Mouse (Mus musculus) heart, embryonic 10.5 days (tissue): ENCODE results near the gene Ldlrap1. TPM values are rescaled to one million over a fixed set of nuclear protein-coding genes. Genes with fewer than 3 reads are reported as not detected.

Source experiments
- DNase-seq: peaks from one replicate; pipeline ENCODE4 v3.0.0-alpha.2; 2017; ENCODE audit warnings: low spot score
- H3K27ac ChIP-seq: fragments of 300-500 bp; sonication (generic); 2 replicates; pipeline ENCODE4 v1.5.1; 2016; ENCODE audit warnings: mild to moderate bottlenecking
- H3K27me3 ChIP-seq: fragments of 300-500 bp; sonication (generic); 2 replicates; pipeline ENCODE4 v1.6.1; 2016; ENCODE audit warnings: mild to moderate bottlenecking; ENCODE audit not compliant: poor library complexity, insufficient read depth, severe bottlenecking
- H3K36me3 ChIP-seq: fragments of 300-500 bp; sonication (generic); 2 replicates; pipeline ENCODE4 v1.6.1; 2016; ENCODE audit warnings: mild to moderate bottlenecking, moderate library complexity
- H3K4me1 ChIP-seq: fragments of 300-500 bp; sonication (generic); 2 replicates; pipeline ENCODE4 v1.6.1; 2016; ENCODE audit warnings: mild to moderate bottlenecking
- H3K4me3 ChIP-seq: fragments of 300-500 bp; sonication (generic); 2 replicates; pipeline ENCODE4 v1.5.1; 2016; ENCODE audit warnings: mild to moderate bottlenecking, moderate library complexity
- H3K9me3 ChIP-seq: fragments of 300-500 bp; sonication (generic); 2 replicates; pipeline ENCODE4 v1.6.1; 2016; ENCODE audit warnings: mild to moderate bottlenecking, moderate library complexity
- WGBS: fragments of 180-500 bp; shearing (Covaris S2); methylation state at CpG from one replicate; pipeline ENCODE4 v1.1.7; 2016; 5-methylcytosine and 5-hydroxymethylcytosine counted together
- polyA plus RNA-seq: library from polyadenylated mRNA; unstranded; fragments of >200 nt; fragmentation: Nextera tagmentation; extraction: Ambion mirVana; gene quantifications from 2 replicates; pipeline ENCODE4 v1.2.1, GENCODE M21; 2016

Ldlrap1 gene
- polyA plus RNA-seq, 1 experiment from 2014 or later: 17.6 TPM

DNA sequence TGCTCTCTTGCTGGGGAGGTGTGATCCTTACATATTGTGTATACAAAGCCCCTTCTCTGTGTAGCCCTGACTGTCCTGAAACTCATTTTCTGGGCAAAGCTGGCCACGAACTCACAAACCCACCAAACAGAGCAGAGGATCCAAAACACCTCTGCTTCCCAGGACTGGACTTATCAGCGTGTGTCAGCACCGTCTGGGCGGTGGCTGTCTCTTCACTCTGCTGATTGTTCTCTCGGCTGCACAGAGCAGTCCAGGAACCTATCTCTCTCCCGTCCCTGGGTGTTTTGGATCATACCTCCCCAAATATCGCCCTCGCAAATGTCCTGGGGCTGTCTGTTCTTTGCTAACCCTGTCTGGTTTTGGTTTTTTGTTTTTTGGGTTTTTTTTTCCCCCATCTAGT lies 48.3 kb downstream of the Ldlrap1 start:
- Histone ChIP-seq H3K27me3 (no peaks in the 10 kb centered on the region), H3K36me3 (no peaks in the 10 kb centered on the region), H3K9me3 (no peaks in the 10 kb centered on the region), H3K4me3 (no peak overlapping the region), H3K4me1 (peaks cover 5% of the 10 kb centered on the region; the same call in 1 of the 2 replicates), H3K27ac (no peak overlapping the region)
- peak; percentile 87 for DNase-seq
- WGBS: 40% methylated on average over 8 of the region's 8 CpGs

DNA sequence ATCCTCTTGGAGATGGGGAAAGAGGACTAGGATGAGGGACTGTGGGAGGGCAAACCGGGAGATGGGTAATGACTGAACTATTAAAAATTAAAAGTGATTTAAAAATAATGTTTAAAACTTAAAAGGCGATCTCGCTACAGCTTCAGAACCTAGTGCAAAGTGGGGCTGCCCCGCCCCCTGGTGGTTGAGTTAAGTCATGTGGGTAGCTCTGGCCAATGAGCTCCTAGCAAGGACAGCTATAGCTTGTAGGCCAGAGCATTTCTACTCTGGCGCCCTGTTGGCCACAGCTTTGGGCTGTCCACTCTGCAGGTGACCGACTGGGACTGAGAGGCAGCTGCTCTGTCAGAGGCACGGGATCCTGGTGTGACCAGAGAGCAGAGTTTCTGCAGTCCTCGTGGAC lies 53.9 kb downstream of the Ldlrap1 start:
- Histone ChIP-seq H3K36me3 (no peaks in the 10 kb centered on the region), H3K4me1 (peaks cover 31% of the 10 kb centered on the region), H3K27ac (peak overlapping the region; percentile 70; the same call in 1 of the 2 replicates), H3K4me3 (peak overlapping the region; percentile 16; the same call in 1 of the 2 replicates), H3K27me3 (no peaks in the 10 kb centered on the region), H3K9me3 (no peaks in the 10 kb centered on the region)
- 5% methylated on average over 8 of the region's 8 CpGs for WGBS
- DNase-seq: peak; percentile 90

DNA sequence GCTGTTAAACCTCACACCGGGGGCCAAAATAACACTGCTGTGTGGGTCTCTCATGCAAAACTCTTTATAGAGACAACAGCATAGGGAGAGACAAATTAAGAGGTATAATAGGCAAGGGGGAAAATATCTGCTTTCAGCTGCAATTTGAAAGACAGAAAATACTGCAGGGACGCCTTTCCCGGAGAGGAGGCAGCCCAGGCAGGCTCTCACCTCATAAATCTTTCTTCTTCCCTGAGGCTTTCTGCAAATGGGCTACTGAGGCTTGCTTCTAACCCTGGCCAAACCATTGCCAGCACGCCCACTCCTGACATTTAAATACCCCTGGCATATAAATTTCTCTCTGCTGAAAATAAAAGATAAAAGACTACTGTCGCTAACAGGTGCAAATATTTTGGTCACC lies 62.5 kb downstream of the Ldlrap1 start:
- Histone ChIP-seq H3K4me3 (peak overlapping the region; percentile 72; the same call in 1 of the 2 replicates), H3K27ac (no peak overlapping the region), H3K27me3 (peaks cover 15% of the 10 kb centered on the region), H3K9me3 (no peaks in the 10 kb centered on the region), H3K36me3 (no peaks in the 10 kb centered on the region), H3K4me1 (peaks cover 67% of the 10 kb centered on the region)
- DNase-seq: no peak
- 60% methylated on average over 5 of the region's 5 CpGs for WGBS

DNA sequence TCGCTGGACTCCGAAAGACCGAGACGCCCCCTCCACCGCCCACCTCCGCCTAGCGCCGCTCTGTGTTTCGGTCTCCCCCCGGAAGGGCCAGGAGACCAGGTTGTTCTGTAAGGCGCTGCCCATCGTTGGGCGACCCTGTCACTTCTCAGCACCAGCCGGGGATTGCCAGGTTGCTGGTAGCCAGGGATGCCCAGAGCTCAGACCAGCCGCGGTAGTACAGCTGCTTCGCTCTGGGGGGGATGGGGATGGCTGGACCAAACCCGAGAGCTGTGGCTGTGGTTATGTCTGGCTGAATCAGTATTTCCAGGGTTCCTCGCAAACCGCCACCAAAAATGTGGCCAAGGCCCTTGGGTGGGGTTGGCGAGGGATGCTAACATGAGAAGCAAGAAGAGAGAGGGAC lies 63.2 kb downstream of the Ldlrap1 start:
- Histone ChIP-seq H3K4me1 (peaks cover 67% of the 10 kb centered on the region), H3K27me3 (peaks cover 15% of the 10 kb centered on the region), H3K9me3 (no peaks in the 10 kb centered on the region), H3K27ac (peak overlapping the region; percentile 90), H3K4me3 (peak overlapping the region; percentile 72), H3K36me3 (0 out of 2 replicates have a peak, but pooled peaks cover 4% of the 10 kb centered on the region)
- under 1% methylated on average over 21 of the region's 21 CpGs for WGBS
- DNase-seq: no peak

DNA sequence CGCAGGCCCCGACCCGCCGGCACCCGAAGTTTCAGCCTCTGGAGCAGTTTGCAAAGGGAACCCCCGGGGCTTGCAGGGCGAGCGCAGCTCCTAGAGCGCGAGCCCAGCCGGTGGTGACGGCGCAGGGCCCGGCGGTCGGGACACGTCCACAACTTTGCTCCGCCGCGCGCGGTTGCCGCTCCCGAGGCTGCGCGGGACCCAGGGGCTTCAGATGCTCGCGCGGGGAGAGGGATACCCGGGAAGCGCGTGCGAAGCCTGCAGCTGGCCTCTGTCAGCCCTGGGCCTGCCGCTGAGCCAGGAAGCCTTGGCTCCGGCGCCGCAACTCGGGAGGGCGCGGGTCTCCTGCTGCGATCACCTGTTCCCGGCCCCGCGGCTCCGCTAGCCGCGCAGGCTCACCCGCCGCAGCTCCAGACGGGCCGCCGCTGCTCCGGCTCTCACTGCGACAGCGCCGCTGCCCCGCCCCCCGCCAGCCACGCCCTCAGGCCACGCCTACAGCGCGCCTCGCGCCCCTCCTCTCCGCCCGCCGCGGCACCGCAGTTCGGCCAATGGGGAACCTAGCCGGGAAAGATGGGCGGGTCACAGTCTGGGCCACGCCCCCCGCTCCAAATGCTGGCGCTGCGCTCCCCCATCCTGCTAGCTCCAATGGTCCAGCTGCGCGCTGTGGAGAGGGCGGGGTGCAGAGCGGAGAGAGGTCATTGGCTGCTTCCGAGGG lies 63.8 kb downstream of the Ldlrap1 start, which contains the start of gene Man1c1:
Gene Man1c1, minus strand, starts transcription at position 456 of the 712 bp plus-strand sequence.
- Histone ChIP-seq H3K4me1 (peaks cover 61% of the 10 kb centered on the region), H3K36me3 (peaks cover 8% of the 10 kb centered on the region), H3K4me3 (peak within 1 kb of the TSS; percentile 72), H3K27ac (peak within 1 kb of the TSS; percentile 90), H3K27me3 (peaks cover 15% of the 10 kb centered on the region), H3K9me3 (no peaks in the 10 kb centered on the region)
- WGBS: under 1% methylated on average over 71 of the region's 81 CpGs
- DNase-seq: peak; percentile 99

DNA sequence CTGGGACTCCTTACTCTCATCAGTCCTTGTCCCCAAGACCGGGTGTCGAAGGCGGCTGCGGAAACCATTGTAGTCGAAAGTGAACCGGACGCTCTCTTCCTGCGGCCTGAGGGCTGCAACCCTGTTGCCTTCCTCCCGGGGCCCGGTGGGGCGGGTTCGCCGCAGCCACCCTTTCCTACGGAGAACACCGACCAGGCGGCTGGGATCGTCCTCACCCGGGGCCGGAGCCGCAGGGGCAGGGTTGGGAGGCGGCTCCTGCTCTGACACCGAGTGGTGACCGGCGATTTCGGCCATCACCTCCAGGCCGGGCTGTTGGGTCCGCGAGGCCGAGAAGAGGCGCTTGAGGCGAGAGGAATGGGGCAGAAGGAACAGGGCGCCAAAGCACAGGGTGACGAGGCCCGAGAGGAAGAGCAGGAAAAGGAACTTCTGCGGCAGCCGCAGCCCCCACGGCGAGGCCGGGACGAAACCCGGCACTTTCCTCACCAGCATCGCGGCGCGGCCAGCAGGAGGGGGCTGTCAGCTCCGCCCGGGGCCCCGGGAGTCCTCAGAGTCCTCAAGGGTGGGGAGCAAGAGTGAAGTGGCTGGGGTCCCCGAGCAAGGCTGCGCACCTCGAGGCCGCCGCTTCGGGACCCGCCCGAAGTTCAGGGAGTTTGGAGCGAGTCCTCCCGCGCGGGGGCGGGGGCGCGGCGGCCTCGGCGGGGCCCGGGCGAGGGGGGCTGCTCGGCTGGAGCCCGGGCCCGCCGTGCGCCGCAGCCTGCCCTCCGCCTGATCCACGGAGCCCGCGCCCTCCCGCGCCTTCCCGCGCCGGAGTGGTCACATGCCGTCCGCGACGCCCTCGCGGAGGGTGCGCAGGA lies 64.6 kb downstream of the Ldlrap1 start:
- Histone ChIP-seq H3K9me3 (no peaks in the 10 kb centered on the region), H3K27me3 (peaks cover 15% of the 10 kb centered on the region), H3K4me3 (peak overlapping the region; percentile 72), H3K27ac (peak overlapping the region; percentile 90), H3K36me3 (peaks cover 15% of the 10 kb centered on the region), H3K4me1 (peaks cover 60% of the 10 kb centered on the region)
- under 1% methylated on average over 83 of the region's 90 CpGs for WGBS
- DNase-seq: no peak

DNA sequence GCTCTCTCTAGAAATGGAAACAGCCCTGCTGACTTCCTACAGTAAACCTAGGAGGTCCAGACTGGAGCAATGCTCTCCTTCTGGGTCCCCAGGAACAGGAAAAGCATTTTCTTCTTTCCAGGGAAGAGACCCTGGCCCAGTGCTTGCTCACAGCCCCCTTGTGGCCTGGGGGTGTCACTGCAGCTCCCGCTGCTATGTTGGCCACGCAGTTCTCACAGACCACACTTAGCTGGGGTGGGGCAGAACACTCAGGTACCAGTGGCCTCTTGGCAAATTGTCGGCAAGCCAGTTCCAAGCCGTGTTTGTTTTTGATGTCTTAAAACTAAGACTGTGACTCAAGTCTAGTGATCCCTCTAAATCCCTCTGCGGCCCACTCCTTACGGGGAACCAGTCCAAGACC lies 65.9 kb downstream of the Ldlrap1 start:
- peaks cover 26% of the 10 kb centered on the region for H3K36me3 ChIP-seq
- peaks cover 54% of the 10 kb centered on the region for H3K4me1 ChIP-seq
- DNase-seq: no peak
- 29% methylated on average over 6 of the region's 6 CpGs for WGBS
- peaks cover 15% of the 10 kb centered on the region for H3K27me3 ChIP-seq
- H3K4me3 ChIP-seq: peak overlapping the region; percentile 72
- H3K9me3 ChIP-seq: no peaks in the 10 kb centered on the region
- peak overlapping the region; percentile 90; the same call in 1 of the 2 replicates for H3K27ac ChIP-seq

DNA sequence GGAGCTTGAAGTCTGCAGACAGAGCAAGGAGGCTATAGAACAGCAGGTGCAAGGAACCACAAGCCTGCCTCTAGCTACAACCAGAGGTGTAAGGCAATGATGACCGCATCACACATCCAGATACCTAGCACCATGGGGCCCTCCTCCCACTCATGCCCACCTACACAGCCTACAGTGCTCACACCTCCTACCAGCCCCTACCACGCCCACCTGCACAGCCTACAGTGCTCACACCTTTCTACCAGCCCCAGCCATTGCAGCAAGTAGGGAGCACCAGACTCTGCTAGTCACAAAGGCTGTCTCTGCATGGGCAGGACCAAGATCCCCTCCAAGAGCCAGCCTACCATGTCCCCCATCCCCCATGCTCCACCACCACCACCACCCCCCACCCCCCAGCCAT lies 66.9 kb downstream of the Ldlrap1 start:
- Histone ChIP-seq H3K36me3 (peaks cover 26% of the 10 kb centered on the region), H3K27me3 (peaks cover 14% of the 10 kb centered on the region), H3K27ac (no peak overlapping the region), H3K4me3 (peak overlapping the region; percentile 72), H3K4me1 (peaks cover 54% of the 10 kb centered on the region), H3K9me3 (no peaks in the 10 kb centered on the region)
- 83% methylated on average over 2 of the region's 2 CpGs for WGBS
- no peak for DNase-seq

DNA sequence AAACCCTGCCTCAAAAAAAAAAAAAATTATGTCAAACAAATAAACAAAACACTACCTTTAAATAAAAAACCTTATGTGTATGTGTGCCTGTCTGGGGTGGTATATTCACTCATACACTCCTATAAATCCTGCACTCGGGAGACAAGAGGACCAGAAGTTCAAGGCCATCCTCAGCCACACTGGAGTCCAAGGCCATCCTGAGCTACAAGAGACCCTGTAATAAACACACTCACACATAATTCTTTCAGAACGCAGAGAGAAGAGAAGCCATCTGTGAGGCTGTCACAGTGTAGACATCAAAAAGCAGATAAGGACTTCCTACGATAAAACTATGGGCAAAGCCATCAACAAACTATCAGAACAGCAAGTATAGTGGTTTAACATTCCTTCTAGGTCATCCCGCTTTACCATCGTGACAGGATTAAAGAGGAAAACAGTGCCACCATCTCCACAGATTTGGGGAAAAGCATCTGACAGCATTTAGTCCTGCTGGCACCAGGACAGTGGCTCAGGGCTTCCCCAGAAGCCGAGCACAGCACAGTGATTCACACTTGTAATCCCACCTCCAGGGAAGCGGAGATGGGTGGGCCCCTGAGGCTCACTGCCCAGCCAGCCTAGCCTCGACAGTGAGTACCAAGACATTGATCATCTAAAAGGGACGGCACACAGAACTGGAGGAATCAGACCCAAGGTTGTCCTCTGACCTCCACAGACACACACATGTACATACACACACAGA lies 74.5 kb downstream of the Ldlrap1 start:
- WGBS: 70% methylated on average over 9 of the region's 9 CpGs

DNA sequence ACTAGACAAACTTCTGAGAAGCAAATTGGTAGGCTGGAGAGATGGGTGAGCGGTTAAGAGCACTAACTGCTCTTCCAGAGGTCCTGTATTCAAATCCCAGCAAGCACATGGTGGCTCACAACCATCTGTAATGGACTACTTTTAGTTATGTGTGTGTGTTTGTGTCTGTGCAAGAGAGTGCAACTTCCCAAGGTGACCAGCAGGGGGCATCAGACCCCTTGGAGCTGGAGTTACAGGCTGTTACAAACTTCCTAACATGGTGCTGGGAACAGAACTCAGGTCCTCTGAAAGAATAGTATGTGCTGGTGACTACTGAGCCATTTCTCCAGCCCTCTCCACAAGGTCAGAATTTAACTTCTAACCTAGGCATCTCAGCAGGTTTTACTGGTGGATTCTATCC lies 75.4 kb downstream of the Ldlrap1 start:
- Histone ChIP-seq H3K27ac (no peak overlapping the region), H3K9me3 (0 out of 2 replicates have a peak, but pooled peaks cover 2% of the 10 kb centered on the region), H3K4me3 (no peak overlapping the region), H3K4me1 (peaks cover 3% of the 10 kb centered on the region; the same call in 1 of the 2 replicates), H3K27me3 (no peaks in the 10 kb centered on the region), H3K36me3 (peaks cover 29% of the 10 kb centered on the region)
- WGBS: 93% methylated on average over 1 of the region's 1 CpGs
- DNase-seq: no peak

More for the DNA sequence above, 74.5 kb downstream of the Ldlrap1 start:
- Histone ChIP-seq H3K27me3 (no peaks in the 10 kb centered on the region), H3K9me3 (0 out of 2 replicates have a peak, but pooled peaks cover 2% of the 10 kb centered on the region), H3K27ac (no peak overlapping the region; the same call in 1 of the 2 replicates), H3K4me3 (no peak overlapping the region), H3K36me3 (peaks cover 35% of the 10 kb centered on the region), H3K4me1 (peaks cover 3% of the 10 kb centered on the region; the same call in 1 of the 2 replicates)
- DNase-seq: no peak
